Mouse (Mus musculus): ENCODE data around the gene Pcna. TPM values are rescaled to one million over a fixed set of nuclear protein-coding genes. Genes with fewer than 3 reads are reported as not detected.

Pcna gene
- 251 to 273 TPM (median 256 TPM) in 4 replicates for total RNA-seq (2023)

GRCm38 (mm10) chr2:132252542-132253528 is at the start of gene Pcna:
Gene Pcna (minus strand): TSS chr2:132253314.

DNA sequence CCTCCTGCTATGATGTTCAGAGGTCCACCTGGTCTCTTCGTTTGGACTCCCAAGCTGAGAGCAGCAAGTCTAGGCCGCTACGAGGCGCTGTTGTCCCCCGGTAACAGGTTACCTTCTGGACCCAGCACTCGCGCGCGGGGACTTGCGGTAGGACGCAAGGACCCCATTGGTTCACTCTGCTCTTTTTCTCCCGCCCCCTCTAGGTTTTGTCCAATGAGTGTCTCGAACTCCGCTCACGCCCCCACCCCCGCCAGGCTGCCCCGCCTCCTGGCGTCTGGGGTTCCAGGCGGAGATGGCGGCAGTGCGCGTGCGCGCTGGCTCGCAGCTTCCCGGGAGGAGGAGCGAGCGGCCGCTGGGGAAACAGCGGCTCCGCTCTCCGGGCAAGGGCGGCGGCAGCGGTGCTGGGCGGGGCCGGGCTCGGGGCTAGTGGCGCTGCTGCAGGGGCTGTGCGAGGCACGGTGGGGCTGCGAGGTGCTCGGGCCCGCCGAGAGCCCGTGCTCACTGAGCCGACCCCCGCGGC is 9.8 kb upstream of the Pcna start, which contains the start of gene Cds2:
Gene Cds2, plus strand, starts transcription at position 270 of the 520 bp plus-strand sequence.

GRCm38 (mm10) chr2:132247539-132248313 is 5.4 kb downstream of the Pcna start, which contains the start of gene Tmem230:
Gene Tmem230 (minus strand): TSS chr2:132247807.

Other genes with a start within 250 kb of the Pcna start
- gene Rassf2, start 223.1 kb downstream of the Pcna start, total RNA-seq (2023): 193 to 216 TPM (median 207 TPM) in 4 replicates
- gene Slc23a2, start 108.2 kb downstream of the Pcna start, total RNA-seq (2023): 38.2 to 58.4 TPM (median 47.2 TPM) in 4 replicates
- 25.1 to 31.0 TPM (median 26.7 TPM) in 4 replicates for gene Tmem230, start 5.5 kb downstream of the Pcna start, total RNA-seq (2023)
- gene Cds2, start 9.8 kb upstream of the Pcna start, total RNA-seq (2023): 62.5 to 71.8 TPM (median 66.5 TPM) in 4 replicates
- gene Prokr2, start 132.1 kb upstream of the Pcna start, total RNA-seq (2023): not detected in 4 replicates